Comparison of ENCODE assay signal across 10 mouse cellular contexts in genomic region chr5:111519500-111520041, GRCm38 (mm10).
DNase-seq lines count a peak whose midpoint lies in the region; ATAC-seq lines count a peak whose summit lies in the region.
"Had no signal": no experiment of that assay in that cellular context is flagged by ENCODE, and none has a peak within 500 bp of the region (broad histone marks: within the 10 kb centered on the region; RNA-seq: fewer than 3 reads in every experiment).

No protein-coding gene starts in this region.

- peak overlapping the region; percentile 54 for H3K4me3 ChIP-seq in megakaryocyte, embryonic 14.5 days (replicated peaks)
- no peak overlapping the region for H3K4me3 ChIP-seq in liver, embryonic 11.5 days (ENCODE audit: low read depth, low read length)
- H3K4me3 ChIP-seq: stomach, embryonic 15.5 days had no signal

- peaks cover 3% of the 10 kb centered on the region for H3K36me3 ChIP-seq in megakaryocyte, embryonic 14.5 days (replicated peaks; ENCODE audit: low read length)
- H3K36me3 ChIP-seq in liver, embryonic 11.5 days (ENCODE audit: control insufficient read depth, insufficient read depth, low read length): no peaks in the 10 kb centered on the region
- H3K36me3 ChIP-seq: stomach, embryonic 15.5 days had no signal

- peak overlapping the region; percentile 45 for H3K27ac ChIP-seq in liver, embryonic 11.5 days (ENCODE audit: low read depth, low read length)
- H3K27ac ChIP-seq: macrophage; stomach, embryonic 15.5 days had no signal

- WGBS in liver, embryonic 11.5 days: 15% methylated on average over 7 of the region's 7 CpGs

- DNase-seq in embryo, embryonic 11 days: peak; percentile 62
- DNase-seq in embryo, embryonic 9.5 days (ENCODE audit: extremely low spot score): no peak
- no peak for DNase-seq in liver, embryonic 11.5 days (ENCODE audit: low spot score)
- DNase-seq in retina, embryonic 14.5 days (ENCODE audit: low spot score): peak; percentile 51
- no peak for DNase-seq in urinary bladder, postnatal 10 days (ENCODE audit: low spot score)

- peak overlapping the region; percentile 32 for H3K4me2 ChIP-seq in liver, embryonic 11.5 days
- H3K4me2 ChIP-seq: stomach, embryonic 15.5 days had no signal

- peaks cover 12% of the 10 kb centered on the region for H3K27me3 ChIP-seq in megakaryocyte, embryonic 14.5 days (replicated peaks)
- H3K27me3 ChIP-seq in liver, embryonic 11.5 days (replicated peaks; ENCODE audit: control insufficient read depth, insufficient read depth, low read length): no peaks in the 10 kb centered on the region
- H3K27me3 ChIP-seq: stomach, embryonic 15.5 days had no signal

- no peak overlapping the region for H3K9ac ChIP-seq in liver, embryonic 11.5 days (ENCODE audit: low read depth, low read length)
- H3K9ac ChIP-seq: stomach, embryonic 15.5 days had no signal

- H3K9me3 ChIP-seq in megakaryocyte, embryonic 14.5 days: peaks cover 16% of the 10 kb centered on the region
- no peaks in the 10 kb centered on the region for H3K9me3 ChIP-seq in liver, embryonic 11.5 days (ENCODE audit: control insufficient read depth, low read length)
- H3K9me3 ChIP-seq: stomach, embryonic 15.5 days had no signal

- H3K4me1 ChIP-seq in megakaryocyte, embryonic 14.5 days: peaks cover 53% of the 10 kb centered on the region
- peaks cover 13% of the 10 kb centered on the region for H3K4me1 ChIP-seq in liver, embryonic 11.5 days (replicated peaks; ENCODE audit: control insufficient read depth, insufficient read depth, low read length)
- H3K4me1 ChIP-seq: stomach, embryonic 15.5 days had no signal

- no peak for ATAC-seq in megakaryocyte, adult 5-6 weeks (ENCODE audit: poor library complexity, severe bottlenecking)
- ATAC-seq in liver, embryonic 11.5 days (replicated peaks; ENCODE audit: low FRiP score): peak; percentile 84
- ATAC-seq in activated CD4-positive, CD25-positive, alpha-beta regulatory T cell, adult 4 months: no peak

Comparison
In these comparisons a context has a peak if more than half of its experiments do, and no peak if none do; other contexts are left out.
1. DNase-seq: peak in embryo, embryonic 11 days (single experiment) and retina, embryonic 14.5 days (single experiment); none in embryo, embryonic 9.5 days (single experiment), liver, embryonic 11.5 days (single experiment) and urinary bladder, postnatal 10 days (single experiment).